Mouse (Mus musculus) intestine, postnatal 0 days (tissue): ENCODE measurements at regions not wholly inside any gene's neighbourhood (a gene's known extent, or its start where the extent isn't known, plus 50 kb on each side); places are given as distances from the start of the nearest gene placed in this dataset.

ENCODE experiments used
- ATAC-seq: fragments of 200-750 bp; cut with Nextera tagmentation; 2 replicates; pipeline ENCODE4 v1.8.0; 2017; ENCODE audit warnings: mild to moderate bottlenecking, moderate TSS enrichment, moderate library complexity
- H3K27ac ChIP-seq: fragments of 300-500 bp; sonication (generic); 2 replicates; pipeline ENCODE4 v1.5.1; 2014; ENCODE audit warnings: mild to moderate bottlenecking, low read depth, low read length, moderate library complexity
- H3K27me3 ChIP-seq: fragments of 300-500 bp; sonication (generic); replicated peaks from 2 replicates; pipeline ENCODE4 v1.6.1; 2014; ENCODE audit warnings: low read length, mixed read lengths; ENCODE audit not compliant: control insufficient read depth, insufficient read depth
- H3K36me3 ChIP-seq: fragments of 300-500 bp; sonication (generic); 2 replicates; pipeline ENCODE4 v1.6.1; 2014; ENCODE audit warnings: mild to moderate bottlenecking, moderate library complexity; ENCODE audit not compliant: control insufficient read depth, insufficient read depth
- H3K4me1 ChIP-seq: fragments of 300-500 bp; sonication (generic); replicated peaks from 2 replicates; pipeline ENCODE4 v1.6.1; 2014; ENCODE audit warnings: antibody characterized with exemption, low read length, mixed read lengths; ENCODE audit not compliant: control insufficient read depth, insufficient read depth
- H3K4me2 ChIP-seq: fragments of 300-500 bp; sonication (generic); replicated peaks from 2 replicates; pipeline ENCODE4 v1.6.1; 2014; ENCODE audit warnings: low read depth, mild to moderate bottlenecking, moderate library complexity
- H3K4me3 ChIP-seq: fragments of 300-500 bp; sonication (generic); 2 replicates; pipeline ENCODE4 v1.5.1; 2014; ENCODE audit warnings: low read depth, low read length
- H3K9ac ChIP-seq: fragments of 300-500 bp; sonication (generic); 2 replicates; pipeline ENCODE4 v1.6.1; 2014; ENCODE audit warnings: mild to moderate bottlenecking, low read depth, low read length
- H3K9me3 ChIP-seq: fragments of 300-500 bp; sonication (generic); 2 replicates; pipeline ENCODE4 v1.6.1; 2016; ENCODE audit warnings: mixed run types; ENCODE audit not compliant: control insufficient read depth
- CTCF ChIP-seq: sonication (generic); IDR thresholded peaks from 2 replicates; pipeline ENCODE4 v1.5.1; 2016; ENCODE audit warnings: low read depth, mild to moderate bottlenecking, control low read depth, antibody characterized with exemption, moderate library complexity
- WGBS: fragments of 180-500 bp; shearing (Covaris S2); extraction: QIAGEN DNeasy Blood & Tissue Kit; methylation state at CpG from one replicate; pipeline ENCODE4 v1.1.7; 2014; 5-methylcytosine and 5-hydroxymethylcytosine counted together

DNA sequence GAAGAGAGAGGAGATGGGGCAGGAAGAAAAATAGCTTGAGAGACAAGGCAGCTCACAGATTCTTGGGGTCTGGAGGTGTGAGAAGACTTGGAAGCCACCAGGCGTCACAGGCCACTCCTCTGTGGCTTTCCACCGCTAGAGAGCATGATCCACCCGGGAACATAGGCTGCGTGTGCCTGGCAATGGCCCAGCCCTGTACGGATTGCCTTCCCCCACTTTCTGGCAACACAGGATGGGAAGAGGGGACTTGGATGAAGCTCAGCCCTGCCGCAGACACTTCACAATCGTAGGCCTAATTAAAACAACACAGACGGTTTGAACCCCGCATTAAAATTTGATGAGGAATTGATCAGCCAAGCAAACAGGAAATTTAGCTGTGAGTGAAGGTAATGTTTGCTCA lies 209.8 kb downstream of the Dhx35 start:
- H3K36me3 ChIP-seq, result no peaks in the 10 kb centered on the region
- H3K9ac ChIP-seq, result no peak overlapping the region
- no peaks in the 10 kb centered on the region for H3K4me1 ChIP-seq
- no peak overlapping the region for H3K27ac ChIP-seq
- 64% methylated on average over 9 of the region's 9 CpGs for WGBS
- no peaks in the 10 kb centered on the region for H3K9me3 ChIP-seq
- no peaks in the 10 kb centered on the region for H3K27me3 ChIP-seq
- no peak for TF ChIP-seq CTCF
- H3K4me2 ChIP-seq, result no peak overlapping the region
- no peak for ATAC-seq
- H3K4me3 ChIP-seq, result no peak overlapping the region

DNA sequence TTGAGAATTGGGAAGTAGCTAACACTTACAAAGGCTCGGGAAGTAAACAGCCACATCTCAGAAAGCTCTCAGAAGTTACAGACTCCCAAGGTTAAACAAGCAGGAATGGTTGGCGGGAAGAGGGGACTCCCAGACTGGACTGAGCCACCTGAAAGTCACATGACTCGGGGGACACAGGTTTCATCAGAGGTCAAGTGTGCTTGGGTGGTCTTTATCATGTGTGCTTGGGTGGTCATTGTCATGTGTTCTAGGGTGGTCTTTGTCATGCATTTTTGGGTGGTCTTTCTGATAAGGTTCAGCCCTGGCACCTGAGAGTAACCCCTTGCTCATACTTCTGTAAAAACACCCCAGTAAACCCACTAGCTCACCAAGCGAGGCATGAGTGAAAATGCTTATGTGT lies 218.1 kb downstream of the Dhx35 start:
- H3K4me2 ChIP-seq, result no peak overlapping the region
- no peaks in the 10 kb centered on the region for H3K9me3 ChIP-seq
- no peaks in the 10 kb centered on the region for H3K4me1 ChIP-seq
- no peak for TF ChIP-seq CTCF
- H3K9ac ChIP-seq, result no peak overlapping the region
- 73% methylated on average over 4 of the region's 4 CpGs for WGBS
- no peak overlapping the region for H3K4me3 ChIP-seq
- H3K27ac ChIP-seq, result no peak overlapping the region
- no peak for ATAC-seq
- no peaks in the 10 kb centered on the region for H3K27me3 ChIP-seq
- no peaks in the 10 kb centered on the region for H3K36me3 ChIP-seq

DNA sequence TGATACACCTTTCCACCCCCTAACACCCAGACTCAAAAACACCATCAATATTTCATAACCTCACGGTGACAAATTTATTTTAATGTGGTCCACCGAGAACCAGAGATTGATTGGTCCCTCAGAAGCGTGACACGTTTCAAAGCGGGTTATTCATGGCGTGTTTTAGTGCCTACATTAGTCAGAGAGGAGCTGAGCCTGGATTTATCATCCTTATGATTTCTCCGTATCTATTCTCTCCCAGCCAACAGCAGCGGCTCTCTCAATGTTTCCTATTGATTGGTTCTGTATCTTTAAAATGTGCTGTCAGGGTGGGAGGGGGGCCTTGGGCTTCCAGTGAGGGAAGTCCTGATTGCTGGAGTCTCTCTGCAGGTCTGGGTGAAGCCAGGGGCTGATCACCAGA lies 219.9 kb downstream of the Dhx35 start:
- Histone ChIP-seq H3K4me1 (no peaks in the 10 kb centered on the region), H3K9me3 (no peaks in the 10 kb centered on the region), H3K36me3 (no peaks in the 10 kb centered on the region), H3K27me3 (no peaks in the 10 kb centered on the region), H3K4me3 (no peak overlapping the region), H3K4me2 (no peak overlapping the region), H3K9ac (no peak overlapping the region), H3K27ac (no peak overlapping the region)
- 67% methylated on average over 8 of the region's 8 CpGs for WGBS
- TF ChIP-seq CTCF, result no peak
- no peak for ATAC-seq

DNA sequence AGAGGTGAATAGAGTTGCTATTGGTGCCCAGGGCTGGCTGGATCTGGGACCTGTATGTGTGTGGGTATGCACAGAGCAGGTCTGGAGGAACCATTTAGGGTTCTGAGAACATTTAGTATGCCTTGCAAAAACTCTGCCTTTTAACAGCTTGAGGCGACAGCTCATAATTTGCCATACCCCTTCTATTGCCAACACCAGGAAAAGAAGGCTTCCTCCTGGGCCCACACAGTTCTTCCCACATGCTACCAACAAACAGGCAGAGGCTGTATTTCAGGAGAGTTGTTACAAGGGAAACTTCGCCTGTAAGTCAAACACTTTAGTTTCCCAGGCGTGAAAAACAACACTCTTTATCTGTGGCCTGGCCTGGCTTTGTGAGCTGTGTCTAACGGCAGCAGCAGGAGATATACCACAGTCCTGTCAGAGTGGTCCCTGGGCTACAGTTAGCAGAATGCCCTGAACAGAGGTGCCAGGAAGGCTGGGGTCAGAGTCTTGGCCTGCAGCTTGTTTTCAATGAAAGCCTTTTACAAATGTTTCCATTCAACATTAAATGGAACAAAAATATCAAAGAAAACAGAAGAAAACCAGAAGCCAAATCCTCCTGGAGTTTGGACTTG lies 225.4 kb downstream of the Dhx35 start:
- Histone ChIP-seq H3K27me3 (no peaks in the 10 kb centered on the region), H3K4me3 (no peak overlapping the region), H3K4me1 (no peaks in the 10 kb centered on the region), H3K9me3 (no peaks in the 10 kb centered on the region), H3K36me3 (no peaks in the 10 kb centered on the region), H3K4me2 (no peak overlapping the region), H3K9ac (no peak overlapping the region), H3K27ac (no peak overlapping the region)
- no peak for TF ChIP-seq CTCF
- WGBS, result 53% methylated on average over 4 of the region's 4 CpGs
- no peak for ATAC-seq

DNA sequence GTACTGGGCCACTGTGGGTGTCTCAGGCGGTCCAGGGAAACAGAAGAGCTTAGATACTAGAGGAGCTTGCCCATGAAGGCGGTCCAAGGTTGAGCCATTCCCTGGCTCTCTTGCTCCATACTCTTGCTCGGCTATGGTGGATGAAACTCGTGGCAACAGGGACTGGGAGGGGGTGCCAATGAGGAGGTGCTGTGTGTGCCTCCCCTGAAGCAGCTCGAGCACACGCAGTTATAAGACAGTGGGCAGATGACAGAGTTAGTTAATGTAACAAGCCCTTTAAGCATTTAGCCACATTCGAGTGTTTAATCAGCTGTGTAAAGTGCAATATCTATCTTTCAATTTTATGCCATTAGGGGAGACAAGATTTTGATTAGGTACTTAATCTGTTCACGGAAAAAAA lies 237.5 kb downstream of the Dhx35 start:
- no peak overlapping the region for H3K9ac ChIP-seq
- H3K27me3 ChIP-seq, result no peaks in the 10 kb centered on the region
- WGBS, result 70% methylated on average over 8 of the region's 8 CpGs
- H3K9me3 ChIP-seq, result no peaks in the 10 kb centered on the region
- no peak overlapping the region for H3K27ac ChIP-seq
- H3K4me1 ChIP-seq, result no peaks in the 10 kb centered on the region
- no peaks in the 10 kb centered on the region for H3K36me3 ChIP-seq
- no peak for ATAC-seq
- no peak overlapping the region for H3K4me3 ChIP-seq
- no peak for TF ChIP-seq CTCF
- no peak overlapping the region for H3K4me2 ChIP-seq

DNA sequence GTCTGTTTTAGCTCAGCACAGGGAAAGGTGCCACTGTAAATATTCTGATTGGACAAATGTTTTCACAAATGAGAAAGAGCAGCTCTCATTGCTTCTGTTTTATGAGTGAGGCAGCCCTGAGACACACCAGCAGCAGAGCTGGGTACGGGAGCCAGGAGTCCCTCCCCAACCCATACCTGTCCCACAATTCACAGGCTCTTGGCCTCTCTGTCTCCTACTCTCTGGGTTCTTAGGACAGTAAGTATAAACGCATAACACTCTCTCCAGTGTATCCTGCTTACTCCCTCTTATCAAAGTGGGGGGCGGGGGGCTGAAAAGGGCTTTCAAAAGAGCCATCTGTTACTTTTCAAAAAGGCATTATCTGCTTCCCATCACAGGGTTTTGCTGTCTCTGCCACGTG lies 245.3 kb downstream of the Dhx35 start:
- no peak overlapping the region for H3K4me2 ChIP-seq
- WGBS, result 46% methylated on average over 4 of the region's 4 CpGs
- H3K36me3 ChIP-seq, result no peaks in the 10 kb centered on the region
- no peaks in the 10 kb centered on the region for H3K9me3 ChIP-seq
- no peak for ATAC-seq
- no peaks in the 10 kb centered on the region for H3K27me3 ChIP-seq
- TF ChIP-seq CTCF, result no peak
- H3K4me3 ChIP-seq, result no peak overlapping the region
- H3K4me1 ChIP-seq, result no peaks in the 10 kb centered on the region
- no peak overlapping the region for H3K27ac ChIP-seq
- no peak overlapping the region for H3K9ac ChIP-seq

DNA sequence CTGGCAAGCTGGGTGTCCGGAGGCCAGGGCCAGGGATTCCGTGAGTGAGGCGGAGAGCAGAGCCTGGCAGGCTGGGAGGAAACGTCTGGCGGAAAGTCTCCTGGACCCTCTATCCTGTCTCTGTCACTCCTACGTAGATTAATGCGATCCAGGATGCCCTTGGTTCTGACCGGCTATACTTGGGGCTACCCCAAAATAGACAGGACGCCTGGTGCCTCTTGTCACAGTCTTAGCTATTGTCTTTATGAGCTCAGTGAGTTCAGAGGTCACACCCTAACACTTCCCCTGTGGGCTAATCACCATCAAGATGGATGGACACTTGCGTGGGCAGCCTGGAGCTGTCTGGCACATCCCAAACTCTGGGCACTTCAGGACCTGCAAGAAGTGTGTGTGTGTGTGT lies 258.9 kb downstream of the Dhx35 start:
- no peaks in the 10 kb centered on the region for H3K36me3 ChIP-seq
- no peak overlapping the region for H3K4me3 ChIP-seq
- no peaks in the 10 kb centered on the region for H3K27me3 ChIP-seq
- no peaks in the 10 kb centered on the region for H3K4me1 ChIP-seq
- no peaks in the 10 kb centered on the region for H3K9me3 ChIP-seq
- no peak overlapping the region for H3K27ac ChIP-seq
- H3K4me2 ChIP-seq, result no peak overlapping the region
- TF ChIP-seq CTCF, result no peak
- no peak overlapping the region for H3K9ac ChIP-seq
- no peak for ATAC-seq
- WGBS, result 58% methylated on average over 10 of the region's 10 CpGs
